Mouse (Mus musculus) skeletal muscle tissue, postnatal 0 days (tissue): ENCODE measurements around the gene Astl. TPM values are rescaled to one million over a fixed set of nuclear protein-coding genes. Genes with fewer than 3 reads are reported as not detected.

Experiments used
- polyA plus RNA-seq: library from polyadenylated mRNA; unstranded; fragments of >200 nt; fragmentation: Nextera tagmentation; extraction: Ambion mirVana; gene quantifications from 2 replicates; pipeline ENCODE4 v1.2.1, GENCODE M21; 2015

The Astl gene
- 0.24 and 0.41 TPM in 2 replicates for polyA plus RNA-seq

DNA sequence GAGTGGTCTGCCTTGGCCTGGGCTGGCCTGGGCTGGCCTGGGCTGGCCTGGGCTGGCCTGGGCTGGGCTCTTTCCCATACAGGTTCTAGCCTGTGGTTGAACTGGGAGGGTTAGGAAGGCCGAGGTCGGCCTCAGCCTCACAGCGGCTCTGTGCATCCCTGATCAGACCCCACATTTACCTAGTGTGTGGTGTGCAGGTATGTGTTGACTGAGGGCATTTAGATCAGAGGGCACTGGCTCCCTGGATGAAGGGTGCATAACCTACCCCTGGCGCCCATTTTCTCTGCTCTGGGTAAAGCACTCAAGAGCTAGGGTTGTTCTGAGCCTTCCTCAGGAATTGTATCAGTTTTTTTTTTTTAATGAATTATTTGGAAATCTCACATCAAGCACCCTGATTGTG lies at the start of gene Astl:
Astl (plus strand) TSS at position 224 of the 400 bp plus-strand sequence.

DNA sequence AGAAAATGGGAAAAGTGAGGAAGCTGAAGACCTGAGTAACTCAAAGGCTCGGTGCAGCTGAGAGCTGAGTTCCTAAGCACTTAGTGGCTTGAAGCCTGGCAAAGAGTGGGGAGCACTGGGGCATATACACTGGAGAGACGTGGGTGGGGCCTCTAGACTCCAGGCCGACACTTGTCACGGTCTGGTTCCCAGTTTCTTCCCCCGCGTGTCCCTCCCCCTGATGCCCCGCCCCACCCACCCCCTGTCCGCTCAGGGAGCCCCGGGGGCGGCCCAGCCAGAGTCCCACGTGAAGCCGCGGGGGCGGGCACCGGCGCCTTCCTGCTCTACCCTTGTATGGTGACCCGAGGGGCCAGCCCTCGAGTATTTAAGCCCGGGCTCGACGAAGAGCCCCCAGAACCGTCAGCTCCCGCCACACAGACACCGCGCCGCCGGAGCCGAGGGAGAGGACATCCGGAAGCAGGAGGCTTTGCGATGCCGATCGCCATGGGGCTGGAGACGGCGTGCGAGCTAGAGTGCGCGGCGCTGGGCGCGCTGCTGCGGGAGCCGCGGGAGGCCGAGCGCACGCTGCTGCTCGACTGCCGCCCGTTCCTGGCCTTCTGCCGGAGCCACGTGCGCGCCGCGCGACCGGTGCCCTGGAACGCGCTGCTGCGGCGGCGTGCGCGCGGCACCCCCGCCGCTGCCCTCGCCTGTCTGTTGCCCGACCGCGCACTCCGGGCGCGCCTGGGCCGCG lies 2.5 kb upstream of the Astl start, which contains the start of gene Dusp2:
Dusp2 (plus strand) TSS at position 393 of the 730 bp plus-strand sequence.

DNA sequence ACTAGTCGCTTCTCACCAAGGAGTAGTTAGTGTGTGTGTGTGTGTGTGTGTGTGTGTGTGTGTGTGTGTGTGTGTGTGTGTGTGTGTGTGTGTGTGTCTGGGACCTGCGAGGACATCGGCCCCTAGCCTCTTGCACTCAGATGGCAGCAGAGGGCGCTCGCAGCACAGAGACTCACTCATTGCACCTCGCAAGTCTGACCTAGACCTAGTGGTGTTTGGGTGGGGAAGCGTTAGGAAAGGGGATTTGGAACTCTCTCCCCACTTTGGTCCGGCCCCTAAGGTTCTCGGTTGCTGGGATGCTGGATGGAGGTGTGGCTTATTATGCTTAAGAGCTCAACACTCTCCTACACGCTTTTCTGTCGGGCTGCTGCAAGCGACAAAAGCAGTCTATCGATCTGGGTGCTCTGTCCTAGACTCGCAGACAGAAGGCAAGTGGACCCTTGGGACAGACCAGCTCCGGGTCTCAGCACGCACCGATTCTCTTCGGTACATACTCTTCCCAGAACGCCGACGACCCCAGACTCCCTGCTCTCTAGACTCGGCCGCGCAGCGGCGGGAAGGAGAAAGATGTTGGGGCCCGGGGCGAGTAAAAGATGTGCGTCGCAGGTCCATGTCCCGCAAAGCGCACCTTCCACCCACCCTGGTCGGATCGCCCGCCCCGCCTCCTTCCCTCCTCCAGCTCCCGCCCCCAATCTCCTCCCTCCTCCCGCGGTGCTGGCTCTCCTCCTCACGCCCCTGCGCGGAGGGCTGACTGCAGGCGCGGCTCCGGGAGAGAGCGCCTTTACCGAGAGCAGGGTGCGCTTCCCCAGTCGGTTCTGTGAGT lies 24.2 kb downstream of the Astl start, which contains the start of gene Adra2b:
Adra2b (plus strand) TSS at position 750 of the 823 bp plus-strand sequence.

Other genes with a start within 250 kb of the Astl start
- 14.4 and 16.8 TPM in 2 replicates for gene Ncaph, start 204.7 kb upstream of the Astl start, polyA plus RNA-seq
- gene Itpripl1, start 195.2 kb upstream of the Astl start, polyA plus RNA-seq: 9.9 and 12.2 TPM in 2 replicates
- 1.3 and 1.4 TPM in 2 replicates for gene 1810024B03Rik, start 130.4 kb upstream of the Astl start, polyA plus RNA-seq
- gene Snrnp200, start 130.3 kb upstream of the Astl start, polyA plus RNA-seq: 15.6 and 18.9 TPM in 2 replicates
- gene Ciao1, start 90.8 kb upstream of the Astl start, polyA plus RNA-seq: 57.0 and 59.0 TPM in 2 replicates
- 26.8 and 28.6 TPM in 2 replicates for gene Tmem127, start 90.7 kb upstream of the Astl start, polyA plus RNA-seq
- 106 and 128 TPM in 2 replicates for gene Stard7, start 68.4 kb upstream of the Astl start, polyA plus RNA-seq
- gene Dusp2, start 2.5 kb upstream of the Astl start, polyA plus RNA-seq: 8.7 and 11.3 TPM in 2 replicates
- gene Adra2b, start 24.6 kb downstream of the Astl start, polyA plus RNA-seq: 1.4 and 1.5 TPM in 2 replicates
- gene Gpat2, start 86.6 kb downstream of the Astl start, polyA plus RNA-seq: 0.17 and 0.19 TPM in 2 replicates
- gene Fahd2a, start 105.9 kb downstream of the Astl start, polyA plus RNA-seq: 18.3 and 20.6 TPM in 2 replicates
- gene Kcnip3, start 183.5 kb downstream of the Astl start, polyA plus RNA-seq: 0.36 and 0.71 TPM in 2 replicates
- gene Prom2, start 202.8 kb downstream of the Astl start, polyA plus RNA-seq: 0.48 TPM in 1 of 2 replicates, not detected in the other
- 1.7 and 1.8 TPM in 2 replicates for gene Zfp661, start 248.5 kb downstream of the Astl start, polyA plus RNA-seq
- gene Mrps5, start 248.6 kb downstream of the Astl start, polyA plus RNA-seq: 136 and 141 TPM in 2 replicates